Mouse (Mus musculus) bone marrow macrophage, adult 2 months (primary cell): Measurements from ENCODE around the gene Tmtc4. TPM values are rescaled to one million over a fixed set of nuclear protein-coding genes. Genes with fewer than 3 reads are reported as not detected.
A peak's percentile ranks its signal among the peaks of the same experiment; 100 is the strongest.

Source experiments
- H3K27ac ChIP-seq: 2 replicates; pipeline ENCODE4 v1.5.1; 2012; ENCODE audit warnings: low read depth, low read length; ENCODE audit not compliant: insufficient read depth
- H3K4me1 ChIP-seq: 2 replicates; pipeline ENCODE4 v1.6.1; 2012; ENCODE audit warnings: low read length; ENCODE audit not compliant: control insufficient read depth, insufficient read depth
- H3K4me3 ChIP-seq: 2 replicates; pipeline ENCODE4 v1.5.1; 2012; ENCODE audit warnings: mild to moderate bottlenecking, low read length, moderate library complexity; ENCODE audit not compliant: insufficient read depth
- CTCF ChIP-seq: IDR thresholded peaks from 2 replicates; pipeline ENCODE4 v1.5.1; 2012; ENCODE audit warnings: low read depth, mild to moderate bottlenecking, low read length, moderate library complexity
- POLR2A ChIP-seq: IDR thresholded peaks from 2 replicates; pipeline ENCODE4 v1.6.1; 2012; ENCODE audit warnings: mild to moderate bottlenecking, low read depth, low read length, borderline replicate concordance
- polyA plus RNA-seq: library from polyadenylated mRNA; stranded (reverse); fragments of >200 nt; gene quantifications from 2 replicates; pipeline ENCODE4 v1.2.4, GENCODE M21; 2012; ENCODE audit not compliant: missing spikeins, insufficient read depth, insufficient read length

Tmtc4 gene
- polyA plus RNA-seq, 1 experiment: 6.7 TPM

GRCm38 (mm10) chr14:122977056-122977796 is 6.6 kb downstream of the Tmtc4 start:
- peaks cover 6% of the 10 kb centered on the region; the same call in 1 of the 2 replicates for H3K4me1 ChIP-seq
- no peak overlapping the region for H3K4me3 ChIP-seq
- no peak overlapping the region for H3K27ac ChIP-seq
- no peak for TF ChIP-seq CTCF
- no peak for TF ChIP-seq POLR2A

GRCm38 (mm10) chr14:122974854-122975570 is 8.8 kb downstream of the Tmtc4 start:
- Histone ChIP-seq H3K4me1 (peaks cover 6% of the 10 kb centered on the region; the same call in 1 of the 2 replicates), H3K4me3 (no peak overlapping the region), H3K27ac (no peak overlapping the region)
- TF ChIP-seq POLR2A: no peak
- no peak for TF ChIP-seq CTCF

GRCm38 (mm10) chr14:122973091-122973490 is 10.7 kb downstream of the Tmtc4 start:
- H3K27ac ChIP-seq: no peak overlapping the region
- TF ChIP-seq POLR2A (no peak), CTCF (no peak)
- H3K4me1 ChIP-seq: no peaks in the 10 kb centered on the region
- H3K4me3 ChIP-seq: no peak overlapping the region

- H3K4me3 ChIP-seq: no peak overlapping the region
- TF ChIP-seq CTCF (no peak), POLR2A (no peak)
- H3K4me1 ChIP-seq: no peaks in the 10 kb centered on the region
- H3K27ac ChIP-seq: no peak overlapping the region
Measured at GRCm38 (mm10) chr14:122968049-122968448, 15.8 kb downstream of the Tmtc4 start.

- TF ChIP-seq CTCF (no peak), POLR2A (no peak)
- Histone ChIP-seq H3K27ac (no peak overlapping the region), H3K4me3 (no peak overlapping the region), H3K4me1 (no peaks in the 10 kb centered on the region)
Measured at GRCm38 (mm10) chr14:122957941-122958340, 25.9 kb downstream of the Tmtc4 start.

GRCm38 (mm10) chr14:122953331-122953730 is 30.5 kb downstream of the Tmtc4 start:
- TF ChIP-seq CTCF: no peak
- no peak for TF ChIP-seq POLR2A
- H3K27ac ChIP-seq: no peak overlapping the region
- H3K4me3 ChIP-seq: no peak overlapping the region
- H3K4me1 ChIP-seq: peaks cover 5% of the 10 kb centered on the region

GRCm38 (mm10) chr14:122952556-122952955 is 31.3 kb downstream of the Tmtc4 start:
- no peak overlapping the region for H3K4me3 ChIP-seq
- no peak overlapping the region for H3K27ac ChIP-seq
- peaks cover 5% of the 10 kb centered on the region for H3K4me1 ChIP-seq
- TF ChIP-seq POLR2A (no peak), CTCF (no peak)

- peaks cover 5% of the 10 kb centered on the region for H3K4me1 ChIP-seq
- no peak overlapping the region for H3K4me3 ChIP-seq
- no peak for TF ChIP-seq POLR2A
- TF ChIP-seq CTCF: no peak
- no peak overlapping the region for H3K27ac ChIP-seq
Measured at GRCm38 (mm10) chr14:122951676-122952445, 32.0 kb downstream of the Tmtc4 start.

GRCm38 (mm10) chr14:122950915-122951314 is 32.9 kb downstream of the Tmtc4 start:
- TF ChIP-seq POLR2A (no peak), CTCF (peak; percentile 11; the same call in 1 of the 2 replicates)
- Histone ChIP-seq H3K4me3 (no peak overlapping the region), H3K4me1 (peaks cover 5% of the 10 kb centered on the region), H3K27ac (no peak overlapping the region)

GRCm38 (mm10) chr14:122943475-122943853 is 40.4 kb downstream of the Tmtc4 start:
- TF ChIP-seq POLR2A (no peak), CTCF (no peak)
- Histone ChIP-seq H3K4me3 (no peak overlapping the region), H3K4me1 (no peaks in the 10 kb centered on the region), H3K27ac (no peak overlapping the region)
